In genomic region chr4:107254414-107254813, GRCm38 (mm10) we compare ENCODE assay signal across 9 mouse cellular contexts. TPM values are rescaled to one million over a fixed set of nuclear protein-coding genes. Genes with fewer than 3 reads are reported as not detected.
DNase-seq lines count a peak whose midpoint lies in the region; ATAC-seq lines count a peak whose summit lies in the region.
"Had no signal": no experiment of that assay in that cellular context is flagged by ENCODE, and none has a peak within 500 bp of the region (broad histone marks: within the 10 kb centered on the region; RNA-seq: fewer than 3 reads in every experiment).

No protein-coding gene starts in this region.

- intact Hi-C loops in heart, postnatal 14 days (cut with DNase I), result loop anchor here (2.0 to 5.0 kb wide), 2 partner anchors 60 to 77 kb away; partner anchors contain the start of genes Tceanc2, Tmem59 and Yipf1

- WGBS in heart, embryonic 15.5 days, result 26% methylated on average over 3 of the region's 3 CpGs
- WGBS in hindbrain, embryonic 13.5 days, result 9% methylated on average over 3 of the region's 3 CpGs
- 9% methylated on average over 3 of the region's 3 CpGs for WGBS in midbrain, embryonic 16.5 days

- no peak for ATAC-seq in heart, embryonic 15.5 days (replicated peaks; ENCODE audit: insufficient number of reproducible peaks, insufficient read depth, low FRiP score, low read depth)
- ATAC-seq in hindbrain, embryonic 13.5 days (ENCODE audit: low FRiP score), result no peak
- ATAC-seq in midbrain, embryonic 16.5 days, result no peak; the same call in 1 of the 2 replicates

- peak overlapping the region; percentile 95 for H3K4me3 ChIP-seq in heart, embryonic 15.5 days
- peak overlapping the region; percentile 97 for H3K4me3 ChIP-seq in brown adipose tissue, adult 24 weeks (ENCODE audit: insufficient read depth, low read depth, low read length)
- peak overlapping the region; percentile 78 for H3K4me3 ChIP-seq in hindbrain, embryonic 13.5 days
- peak overlapping the region; percentile 83 for H3K4me3 ChIP-seq in midbrain, embryonic 16.5 days (ENCODE audit: low read depth, low read length)

- H3K36me3 ChIP-seq in heart, embryonic 15.5 days, result no peaks in the 10 kb centered on the region
- H3K36me3 ChIP-seq in hindbrain, embryonic 13.5 days, result no peaks in the 10 kb centered on the region
- H3K36me3 ChIP-seq in midbrain, embryonic 16.5 days (ENCODE audit: control insufficient read depth, insufficient read depth, low read length), result no peaks in the 10 kb centered on the region

- peak overlapping the region; percentile 86 for H3K27ac ChIP-seq in heart, embryonic 15.5 days
- H3K27ac ChIP-seq in brown adipose tissue, adult 24 weeks (replicated peaks; ENCODE audit: low read depth, low read length), result no peak overlapping the region
- H3K27ac ChIP-seq in hindbrain, embryonic 13.5 days, result peak overlapping the region; percentile 94
- peak overlapping the region; percentile 87 for H3K27ac ChIP-seq in midbrain, embryonic 16.5 days (ENCODE audit: low read length)

- H3K4me2 ChIP-seq in heart, embryonic 15.5 days, result peak overlapping the region; percentile 86
- H3K4me2 ChIP-seq in hindbrain, embryonic 13.5 days, result peak overlapping the region; percentile 70
- peak overlapping the region; percentile 77 for H3K4me2 ChIP-seq in midbrain, embryonic 16.5 days (ENCODE audit: low read length)

- peak overlapping the region; percentile 85 for H3K9ac ChIP-seq in heart, embryonic 15.5 days
- peak overlapping the region; percentile 87 for H3K9ac ChIP-seq in hindbrain, embryonic 13.5 days
- peak overlapping the region; percentile 85 for H3K9ac ChIP-seq in midbrain, embryonic 16.5 days (ENCODE audit: low read depth, low read length)

- no peaks in the 10 kb centered on the region for H3K27me3 ChIP-seq in heart, embryonic 15.5 days
- H3K27me3 ChIP-seq in hindbrain, embryonic 13.5 days, result no peaks in the 10 kb centered on the region
- no peaks in the 10 kb centered on the region for H3K27me3 ChIP-seq in midbrain, embryonic 16.5 days (ENCODE audit: control insufficient read depth, insufficient read depth, low read depth, low read length)

- no peaks in the 10 kb centered on the region for H3K9me3 ChIP-seq in heart, embryonic 15.5 days (replicated peaks)
- no peaks in the 10 kb centered on the region for H3K9me3 ChIP-seq in hindbrain, embryonic 13.5 days
- H3K9me3 ChIP-seq in midbrain, embryonic 16.5 days (replicated peaks; ENCODE audit: control insufficient read depth, low read length, poor library complexity, severe bottlenecking), result no peaks in the 10 kb centered on the region

- H3K4me1 ChIP-seq in heart, embryonic 15.5 days (replicated peaks), result peaks cover 27% of the 10 kb centered on the region
- no peaks in the 10 kb centered on the region; the same call in 1 of the 2 replicates for H3K4me1 ChIP-seq in brown adipose tissue, adult 24 weeks (ENCODE audit: control insufficient read depth, insufficient read depth, insufficient read length, low read length)
- H3K4me1 ChIP-seq in hindbrain, embryonic 13.5 days (replicated peaks), result peaks cover 36% of the 10 kb centered on the region
- peaks cover 17% of the 10 kb centered on the region for H3K4me1 ChIP-seq in midbrain, embryonic 16.5 days (ENCODE audit: control insufficient read depth, insufficient read depth, low read length)

- no peak for DNase-seq in heart, postnatal 14 days
- DNase-seq in ovary, postnatal 14 days (ENCODE audit: low spot score), result no peak
- DNase-seq in layer of hippocampus, adult 9-11 months, result no peak
- no peak for DNase-seq in frontal cortex, postnatal 36 days (ENCODE audit: low spot score in 2 of 2)

RNA-seq across cellular contexts. Expression of gene Hspb11, which starts 1.0 kb away (rescaled TPM):
- 26.9 and 40.2 TPM in 2 replicates for polyA plus RNA-seq in heart, embryonic 15.5 days (2015; fragmentation: Nextera tagmentation; extraction: Ambion mirVana)
- total RNA-seq in heart, postnatal 14 days (2021), result 10 to 100 TPM; 14.6 TPM
- polyA plus RNA-seq in brown adipose tissue, adult 24 weeks (2012; ENCODE audit: insufficient read depth, insufficient read length, missing spikeins), result 30.9 and 58.4 TPM in 2 replicates
- polyA plus RNA-seq in hindbrain, embryonic 13.5 days (2015; fragmentation: Nextera tagmentation; extraction: Ambion mirVana), result 43.5 and 44.7 TPM in 2 replicates
- 35.6 and 39.6 TPM in 2 replicates for polyA plus RNA-seq in midbrain, embryonic 16.5 days (2015; fragmentation: Nextera tagmentation; extraction: Ambion mirVana)

RNA-seq across cellular contexts. Expression of gene Lrrc42, which starts 1.1 kb away (rescaled TPM):
- polyA plus RNA-seq in heart, embryonic 15.5 days (2015; fragmentation: Nextera tagmentation; extraction: Ambion mirVana), result 38.8 and 50.1 TPM in 2 replicates
- total RNA-seq in heart, postnatal 14 days (2021), result 10 to 100 TPM; 11.1 to 14.1 TPM
- 6.9 and 9.2 TPM in 2 replicates for polyA plus RNA-seq in brown adipose tissue, adult 24 weeks (2012; ENCODE audit: insufficient read depth, insufficient read length, missing spikeins)
- 56.8 and 59.4 TPM in 2 replicates for polyA plus RNA-seq in hindbrain, embryonic 13.5 days (2015; fragmentation: Nextera tagmentation; extraction: Ambion mirVana)
- polyA plus RNA-seq in midbrain, embryonic 16.5 days (2015; fragmentation: Nextera tagmentation; extraction: Ambion mirVana), result 54.6 and 59.4 TPM in 2 replicates

RNA-seq across cellular contexts. Expression of gene Ldlrad1, which starts 45.4 kb away (rescaled TPM):
- polyA plus RNA-seq in heart, embryonic 15.5 days (2015; fragmentation: Nextera tagmentation; extraction: Ambion mirVana), result not detected in 2 replicates
- total RNA-seq in heart, postnatal 14 days (2021), result under 1 TPM in 1 of 2 experiments, not detected in 1; 0.33 TPM
- not detected in 2 replicates for polyA plus RNA-seq in brown adipose tissue, adult 24 weeks (2012; ENCODE audit: insufficient read depth, insufficient read length, missing spikeins)
- polyA plus RNA-seq in hindbrain, embryonic 13.5 days (2015; fragmentation: Nextera tagmentation; extraction: Ambion mirVana), result not detected in 2 replicates
- polyA plus RNA-seq in midbrain, embryonic 16.5 days (2015; fragmentation: Nextera tagmentation; extraction: Ambion mirVana), result not detected in 2 replicates
- total RNA-seq: adrenal gland, postnatal 4 days had no signal

RNA-seq across cellular contexts. Expression of gene Dio1, which starts 52.6 kb away (rescaled TPM):
- polyA plus RNA-seq in heart, embryonic 15.5 days (2015; fragmentation: Nextera tagmentation; extraction: Ambion mirVana), result 0.51 TPM in 1 of 2 replicates, not detected in the other
- total RNA-seq in heart, postnatal 14 days (2021), result under 1 TPM in 1 of 2 experiments, not detected in 1; 0.12 TPM
- polyA plus RNA-seq in brown adipose tissue, adult 24 weeks (2012; ENCODE audit: insufficient read depth, insufficient read length, missing spikeins), result not detected in 2 replicates
- polyA plus RNA-seq in hindbrain, embryonic 13.5 days (2015; fragmentation: Nextera tagmentation; extraction: Ambion mirVana), result not detected in 2 replicates
- not detected in 2 replicates for polyA plus RNA-seq in midbrain, embryonic 16.5 days (2015; fragmentation: Nextera tagmentation; extraction: Ambion mirVana)

RNA-seq across cellular contexts. Expression of gene Yipf1, which starts 59.7 kb away (rescaled TPM):
- polyA plus RNA-seq in heart, embryonic 15.5 days (2015; fragmentation: Nextera tagmentation; extraction: Ambion mirVana), result 40.3 and 41.1 TPM in 2 replicates
- total RNA-seq in heart, postnatal 14 days (2021), result 10 to 100 TPM; 22.3 to 25.3 TPM
- polyA plus RNA-seq in brown adipose tissue, adult 24 weeks (2012; ENCODE audit: insufficient read depth, insufficient read length, missing spikeins), result 43.6 and 53.2 TPM in 2 replicates
- 61.4 and 67.3 TPM in 2 replicates for polyA plus RNA-seq in hindbrain, embryonic 13.5 days (2015; fragmentation: Nextera tagmentation; extraction: Ambion mirVana)
- 52.2 and 53.2 TPM in 2 replicates for polyA plus RNA-seq in midbrain, embryonic 16.5 days (2015; fragmentation: Nextera tagmentation; extraction: Ambion mirVana)
